Mouse (Mus musculus): ENCODE results near the gene Palm3. TPM values are rescaled to one million over a fixed set of nuclear protein-coding genes. Genes with fewer than 3 reads are reported as not detected.
A peak's percentile ranks its signal among the peaks of the same experiment; 100 is the strongest.

The Palm3 gene
- polyA plus RNA-seq, 1 experiment from 2014 or later, result 6.5 TPM

- no peak overlapping the region for H3K27ac ChIP-seq (ENCODE audit: low read length)
- H3K36me3 ChIP-seq (ENCODE audit: control insufficient read depth, insufficient read depth, low read length), result no peaks in the 10 kb centered on the region
- H3K9ac ChIP-seq (ENCODE audit: low read length), result no peak overlapping the region
- WGBS, result 51% methylated on average over 5 of the region's 5 CpGs
- peaks cover 26% of the 10 kb centered on the region for H3K27me3 ChIP-seq (ENCODE audit: control insufficient read depth, insufficient read depth, low read depth, low read length)
- no peak overlapping the region for H3K4me2 ChIP-seq (ENCODE audit: low read depth, low read length)
- H3K4me3 ChIP-seq (ENCODE audit: low read length), result no peak overlapping the region
- no peak for ATAC-seq (ENCODE audit: low read depth)
- 0 out of 2 replicates have a peak, but pooled peaks cover under 1% of the 10 kb centered on the region for H3K9me3 ChIP-seq (ENCODE audit: control insufficient read depth, low read length)
- peaks cover 8% of the 10 kb centered on the region for H3K4me1 ChIP-seq (replicated peaks; ENCODE audit: control insufficient read depth, insufficient read depth, low read length)
Observed at GRCm38 (mm10) chr8:84048171-84048570, 26.9 kb downstream of the Palm3 start.

- peak; percentile 87 for ATAC-seq (ENCODE audit: low read depth)
- Histone ChIP-seq H3K4me2 (ENCODE audit: low read depth, low read length) (no peak overlapping the region), H3K27me3 (ENCODE audit: control insufficient read depth, insufficient read depth, low read depth, low read length) (no peaks in the 10 kb centered on the region), H3K36me3 (ENCODE audit: control insufficient read depth, insufficient read depth, low read length) (no peaks in the 10 kb centered on the region), H3K4me1 (replicated peaks; ENCODE audit: control insufficient read depth, insufficient read depth, low read length) (peaks cover 8% of the 10 kb centered on the region), H3K4me3 (ENCODE audit: low read length) (no peak overlapping the region), H3K27ac (ENCODE audit: low read length) (0 out of 2 replicates have a peak overlapping the region, but pooled peaks have one; percentile 19), H3K9me3 (ENCODE audit: control insufficient read depth, low read length) (0 out of 2 replicates have a peak, but pooled peaks cover 2% of the 10 kb centered on the region), H3K9ac (ENCODE audit: low read length) (no peak overlapping the region)
- 20% methylated on average over 3 of the region's 3 CpGs for WGBS
Observed at GRCm38 (mm10) chr8:84052746-84053145, 31.5 kb downstream of the Palm3 start.

DNA sequence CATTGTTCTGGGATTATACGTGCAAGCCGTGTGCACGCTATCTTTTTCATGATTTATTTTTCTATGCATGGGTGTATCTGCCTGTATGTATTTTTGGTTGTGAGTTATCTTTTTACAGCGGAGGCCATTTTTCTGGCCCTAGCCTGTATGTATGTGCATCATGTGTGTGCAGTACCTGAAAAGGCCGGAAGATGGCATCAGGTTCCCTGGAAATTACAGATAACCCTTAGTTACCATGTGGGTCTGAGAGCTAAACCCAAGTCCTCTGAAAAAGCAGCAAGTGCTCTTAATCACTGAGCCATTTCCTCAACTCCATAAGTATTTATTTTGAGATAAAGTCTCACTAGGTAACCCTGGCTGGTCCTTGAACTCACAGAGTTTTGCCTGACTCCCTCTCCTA, 32.0 kb downstream of the Palm3 start:
- no peak for ATAC-seq (ENCODE audit: low read depth)
- WGBS, result 87% methylated on average over 5 of the region's 5 CpGs
- Histone ChIP-seq H3K9ac (ENCODE audit: low read length) (no peak overlapping the region), H3K36me3 (ENCODE audit: control insufficient read depth, insufficient read depth, low read length) (no peaks in the 10 kb centered on the region), H3K4me3 (ENCODE audit: low read length) (no peak overlapping the region), H3K27ac (ENCODE audit: low read length) (no peak overlapping the region), H3K9me3 (ENCODE audit: control insufficient read depth, low read length) (0 out of 2 replicates have a peak, but pooled peaks cover 2% of the 10 kb centered on the region), H3K4me2 (ENCODE audit: low read depth, low read length) (no peak overlapping the region), H3K4me1 (replicated peaks; ENCODE audit: control insufficient read depth, insufficient read depth, low read length) (peaks cover 8% of the 10 kb centered on the region), H3K27me3 (ENCODE audit: control insufficient read depth, insufficient read depth, low read depth, low read length) (no peaks in the 10 kb centered on the region)

- Histone ChIP-seq H3K4me3 (ENCODE audit: low read length) (no peak overlapping the region), H3K36me3 (ENCODE audit: control insufficient read depth, insufficient read depth, low read length) (no peaks in the 10 kb centered on the region)
- WGBS, result 88% methylated on average over 1 of the region's 1 CpGs
Observed at GRCm38 (mm10) chr8:84057827-84058226, 36.6 kb downstream of the Palm3 start.

GRCm38 (mm10) chr8:84059226-84059625, 38.0 kb downstream of the Palm3 start:
- Histone ChIP-seq H3K4me1 (replicated peaks; ENCODE audit: control insufficient read depth, insufficient read depth, low read length) (no peaks in the 10 kb centered on the region), H3K27me3 (ENCODE audit: control insufficient read depth, insufficient read depth, low read depth, low read length) (no peaks in the 10 kb centered on the region), H3K9me3 (ENCODE audit: control insufficient read depth, low read length) (no peaks in the 10 kb centered on the region), H3K36me3 (ENCODE audit: control insufficient read depth, insufficient read depth, low read length) (no peaks in the 10 kb centered on the region), H3K4me2 (ENCODE audit: low read depth, low read length) (no peak overlapping the region), H3K9ac (ENCODE audit: low read length) (no peak overlapping the region), H3K27ac (ENCODE audit: low read length) (no peak overlapping the region), H3K4me3 (ENCODE audit: low read length) (no peak overlapping the region)
- WGBS, result 89% methylated on average over 2 of the region's 2 CpGs
- ATAC-seq (ENCODE audit: low read depth), result no peak

More at GRCm38 (mm10) chr8:84057827-84058226, 36.6 kb downstream of the Palm3 start:
- Histone ChIP-seq H3K4me1 (replicated peaks; ENCODE audit: control insufficient read depth, insufficient read depth, low read length) (peaks cover under 1% of the 10 kb centered on the region; the same call in 1 of the 2 replicates), H3K9me3 (ENCODE audit: control insufficient read depth, low read length) (0 out of 2 replicates have a peak, but pooled peaks cover 2% of the 10 kb centered on the region), H3K4me2 (ENCODE audit: low read depth, low read length) (no peak overlapping the region), H3K9ac (ENCODE audit: low read length) (no peak overlapping the region), H3K27ac (ENCODE audit: low read length) (no peak overlapping the region), H3K27me3 (ENCODE audit: control insufficient read depth, insufficient read depth, low read depth, low read length) (no peaks in the 10 kb centered on the region)
- ATAC-seq (ENCODE audit: low read depth), result no peak

DNA sequence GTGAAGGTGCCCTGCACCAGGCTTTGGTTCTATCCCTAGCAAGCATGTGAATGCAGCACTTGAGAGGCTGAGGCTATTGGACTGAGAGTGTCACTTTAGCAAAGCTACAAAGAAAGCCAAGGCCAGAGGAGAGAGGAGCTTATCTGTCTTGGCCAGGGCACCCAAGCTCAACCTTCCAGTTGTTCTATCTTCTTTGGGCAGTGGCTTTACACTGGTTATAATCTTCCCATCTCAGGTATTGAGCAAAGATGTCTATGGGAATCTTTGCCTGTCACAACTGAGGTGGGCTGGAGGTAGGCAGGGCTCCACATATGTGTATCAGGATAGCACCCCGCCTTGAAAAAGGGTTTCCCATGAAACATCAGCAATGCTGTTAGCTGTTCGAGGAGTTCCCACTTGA, 39.0 kb downstream of the Palm3 start:
- WGBS, result 84% methylated on average over 2 of the region's 2 CpGs

DNA sequence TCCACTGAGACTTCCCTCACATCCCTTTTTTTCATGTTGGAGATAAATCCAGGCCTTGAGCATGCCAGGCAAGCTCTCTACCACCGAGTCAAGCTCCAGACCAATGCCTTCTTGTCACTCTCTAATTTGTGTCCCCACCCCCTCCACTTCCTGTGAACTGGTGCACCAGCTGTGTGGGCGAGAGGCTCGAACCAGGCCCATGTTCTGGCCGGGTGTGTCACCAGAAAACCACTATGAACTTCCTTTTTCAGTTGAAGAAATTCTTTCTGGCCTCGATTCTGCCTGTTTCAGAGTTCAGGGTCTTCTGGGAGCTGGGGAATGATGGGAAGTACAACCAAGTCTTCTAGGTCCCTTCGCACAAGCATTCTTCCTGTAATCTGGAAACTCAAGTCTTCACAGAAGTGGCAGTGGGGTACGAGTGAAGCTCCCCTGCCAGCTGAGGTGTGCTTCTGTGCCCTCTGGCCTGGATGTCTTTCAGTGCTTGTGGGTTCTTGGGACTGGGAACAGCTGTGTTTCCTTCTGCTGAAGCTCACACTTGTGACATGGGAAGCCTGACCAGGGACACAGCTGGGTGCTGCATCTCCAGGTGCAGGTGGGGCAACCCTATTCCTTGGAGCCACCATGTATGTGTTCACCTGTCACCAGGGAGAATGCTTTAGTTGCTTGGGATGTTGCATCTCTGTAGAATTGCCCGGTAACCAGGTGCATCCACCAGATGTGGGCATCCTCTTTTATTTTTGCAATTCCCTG, 42.8 kb downstream of the Palm3 start:
- peaks cover 16% of the 10 kb centered on the region for H3K4me1 ChIP-seq (replicated peaks; ENCODE audit: control insufficient read depth, insufficient read depth, low read length)
- no peaks in the 10 kb centered on the region for H3K27me3 ChIP-seq (ENCODE audit: control insufficient read depth, insufficient read depth, low read depth, low read length)
- no peak overlapping the region for H3K27ac ChIP-seq (ENCODE audit: low read length)
- no peak overlapping the region for H3K4me2 ChIP-seq (ENCODE audit: low read depth, low read length)
- no peak for ATAC-seq (ENCODE audit: low read depth)
- H3K36me3 ChIP-seq (ENCODE audit: control insufficient read depth, insufficient read depth, low read length), result no peaks in the 10 kb centered on the region
- H3K4me3 ChIP-seq (ENCODE audit: low read length), result no peak overlapping the region
- H3K9me3 ChIP-seq (ENCODE audit: control insufficient read depth, low read length), result no peaks in the 10 kb centered on the region
- H3K9ac ChIP-seq (ENCODE audit: low read length), result no peak overlapping the region
- 63% methylated on average over 8 of the region's 8 CpGs for WGBS

More for the DNA sequence above, 39.0 kb downstream of the Palm3 start:
- no peak for ATAC-seq (ENCODE audit: low read depth)
- no peaks in the 10 kb centered on the region for H3K9me3 ChIP-seq (ENCODE audit: control insufficient read depth, low read length)
- H3K27me3 ChIP-seq (ENCODE audit: control insufficient read depth, insufficient read depth, low read depth, low read length), result no peaks in the 10 kb centered on the region
- no peaks in the 10 kb centered on the region for H3K36me3 ChIP-seq (ENCODE audit: control insufficient read depth, insufficient read depth, low read length)
- H3K4me2 ChIP-seq (ENCODE audit: low read depth, low read length), result no peak overlapping the region
- H3K27ac ChIP-seq (ENCODE audit: low read length), result no peak overlapping the region
- no peak overlapping the region for H3K4me3 ChIP-seq (ENCODE audit: low read length)
- no peaks in the 10 kb centered on the region for H3K4me1 ChIP-seq (replicated peaks; ENCODE audit: control insufficient read depth, insufficient read depth, low read length)
- no peak overlapping the region for H3K9ac ChIP-seq (ENCODE audit: low read length)

GRCm38 (mm10) chr8:84065037-84065436, 43.8 kb downstream of the Palm3 start, which contains the start of gene Gm10643:
Gene Gm10643, minus strand, starts transcription at chr8:84065137.
- no peaks in the 10 kb centered on the region for H3K27me3 ChIP-seq (ENCODE audit: control insufficient read depth, insufficient read depth, low read depth, low read length)
- peak within 1 kb of the TSS; percentile 61 for H3K4me2 ChIP-seq (ENCODE audit: low read depth, low read length)
- no peak for ATAC-seq (ENCODE audit: low read depth)
- H3K9me3 ChIP-seq (ENCODE audit: control insufficient read depth, low read length), result no peaks in the 10 kb centered on the region
- peak within 1 kb of the TSS; percentile 71 for H3K9ac ChIP-seq (ENCODE audit: low read length)
- peak within 1 kb of the TSS; percentile 76 for H3K27ac ChIP-seq (ENCODE audit: low read length)
- peak within 1 kb of the TSS; percentile 53 for H3K4me3 ChIP-seq (ENCODE audit: low read length)
- peaks cover 25% of the 10 kb centered on the region for H3K4me1 ChIP-seq (replicated peaks; ENCODE audit: control insufficient read depth, insufficient read depth, low read length)
- H3K36me3 ChIP-seq (ENCODE audit: control insufficient read depth, insufficient read depth, low read length), result no peaks in the 10 kb centered on the region
- 80% methylated on average over 1 of the region's 1 CpGs for WGBS

GRCm38 (mm10) chr8:84065457-84066072, 44.3 kb downstream of the Palm3 start:
- no peaks in the 10 kb centered on the region for H3K9me3 ChIP-seq (ENCODE audit: control insufficient read depth, low read length)
- no peak for ATAC-seq (ENCODE audit: low read depth)

More at GRCm38 (mm10) chr8:84065457-84066072, 44.3 kb downstream of the Palm3 start:
- H3K4me1 ChIP-seq (replicated peaks; ENCODE audit: control insufficient read depth, insufficient read depth, low read length), result peaks cover 26% of the 10 kb centered on the region
- peak overlapping the region; percentile 71 for H3K9ac ChIP-seq (ENCODE audit: low read length)
- 18% methylated on average over 5 of the region's 5 CpGs for WGBS
- H3K27me3 ChIP-seq (ENCODE audit: control insufficient read depth, insufficient read depth, low read depth, low read length), result no peaks in the 10 kb centered on the region
- peak overlapping the region; percentile 53 for H3K4me3 ChIP-seq (ENCODE audit: low read length)
- H3K4me2 ChIP-seq (ENCODE audit: low read depth, low read length), result peak overlapping the region; percentile 61
- H3K36me3 ChIP-seq (ENCODE audit: control insufficient read depth, insufficient read depth, low read length), result no peaks in the 10 kb centered on the region
- peak overlapping the region; percentile 76 for H3K27ac ChIP-seq (ENCODE audit: low read length)
